Mouse (Mus musculus) gastrocnemius, postnatal 4 days (tissue): ENCODE measurements at regions not wholly inside any gene's neighbourhood (a gene's known extent, or its start where the extent isn't known, plus 50 kb on each side); places are given as distances from the start of the nearest gene placed in this dataset.

Experiments
- DNase-seq, 2 experiments: peaks; one replicate each; pipeline ENCODE4 v3.0.0; 2021 to 2022; ENCODE audit warnings: low spot score in 2 of 2, mixed read lengths in 2 of 2

DNA sequence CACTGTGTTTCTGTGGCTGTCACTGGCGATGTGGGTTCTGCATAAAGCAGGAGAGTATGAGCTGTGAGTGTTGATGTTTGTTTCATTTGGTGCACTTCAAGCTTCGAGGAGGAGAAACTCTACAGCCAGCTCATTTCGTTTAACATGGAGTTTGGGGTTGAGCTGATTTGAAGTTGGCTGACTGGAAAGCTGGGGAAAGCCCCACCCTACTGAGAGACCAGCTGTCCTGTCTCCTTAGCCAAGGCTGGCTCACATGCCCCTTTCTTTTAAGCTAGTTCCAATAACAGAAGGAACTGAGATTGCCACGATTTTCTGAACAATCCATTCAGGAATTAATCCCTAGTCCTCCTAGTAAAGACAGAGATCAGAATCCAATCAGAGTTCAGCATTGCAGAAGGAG lies 157.6 kb upstream of the Cox10 start:
- DNase-seq, result no peak

DNA sequence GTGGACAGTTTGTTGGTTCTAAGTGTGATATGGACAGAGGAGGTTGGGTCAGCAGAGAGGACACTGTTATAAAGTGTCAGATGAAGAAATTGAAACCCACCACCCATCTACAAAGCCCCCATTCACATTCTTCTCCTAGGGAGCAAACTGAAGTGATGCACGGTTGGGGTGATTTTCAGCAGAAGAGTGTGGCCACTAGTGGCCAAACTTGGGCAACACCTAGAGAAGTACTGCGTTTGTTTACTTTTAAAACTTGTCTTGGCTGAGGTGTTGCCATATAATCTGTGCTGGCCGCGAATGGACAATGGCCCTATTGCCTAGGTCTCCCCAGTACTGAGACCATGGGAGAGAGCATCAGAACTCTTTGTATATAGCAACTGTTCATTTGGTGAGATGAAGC lies 150.8 kb upstream of the Cox10 start:
- DNase-seq, result no peak

DNA sequence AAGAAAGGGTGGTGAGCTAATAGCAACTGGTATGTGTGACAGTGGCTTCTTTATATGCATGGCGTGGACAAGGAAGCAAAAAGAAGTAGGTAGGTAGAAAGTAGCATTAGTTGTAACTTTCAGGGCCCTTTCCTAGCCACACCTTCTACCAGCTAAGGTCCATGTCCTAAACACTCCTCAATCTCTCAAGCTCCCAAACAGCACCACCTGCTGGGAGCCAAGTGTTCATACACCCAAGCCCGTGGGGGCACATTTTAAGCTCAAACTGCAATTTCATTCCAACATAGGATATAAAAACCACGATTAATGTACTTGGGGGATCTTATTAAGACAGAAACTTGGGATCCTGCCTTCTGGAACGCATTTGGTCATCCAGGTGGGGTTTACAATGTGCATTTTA lies 141.6 kb upstream of the Cox10 start:
- no peak for DNase-seq

DNA sequence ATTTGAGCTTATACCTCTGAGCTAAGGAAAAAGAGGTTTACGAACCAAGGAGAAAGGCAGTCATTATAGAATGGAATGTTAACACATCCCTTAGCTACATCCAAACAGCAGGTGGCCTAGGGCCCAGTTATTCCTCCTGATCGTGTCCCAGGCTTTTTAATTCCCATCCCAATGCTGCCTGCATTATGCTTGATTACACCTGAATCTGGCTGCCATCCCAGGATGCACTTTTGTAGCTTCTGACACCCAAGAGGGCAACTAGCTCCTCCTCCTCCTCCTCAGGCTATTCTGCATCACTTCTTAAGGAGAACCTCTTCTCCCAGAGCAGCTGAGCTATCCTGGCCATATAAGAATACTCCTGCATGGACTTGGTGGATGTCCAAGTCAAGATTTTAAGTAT lies 137.9 kb upstream of the Cox10 start:
- no peak for DNase-seq

DNA sequence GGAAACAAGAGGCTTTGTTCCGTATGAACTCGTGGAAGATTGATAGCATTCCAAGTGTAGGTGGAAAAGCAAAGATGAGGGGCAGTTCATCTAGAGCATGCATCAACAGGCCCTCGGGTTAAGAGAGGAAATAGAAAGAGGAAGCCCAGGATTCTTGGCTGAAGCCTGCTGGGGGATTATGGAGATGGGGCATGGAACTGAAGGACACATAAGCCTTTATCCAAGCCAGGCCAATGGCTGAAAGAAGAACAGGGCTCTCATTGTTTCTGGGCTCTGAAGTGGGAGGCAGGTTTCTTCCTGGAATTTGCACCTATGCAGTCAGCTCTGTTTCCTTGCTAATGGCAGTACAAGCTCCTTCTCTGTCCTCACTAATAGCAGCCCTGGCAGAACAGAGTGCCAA lies 131.6 kb upstream of the Cox10 start:
- DNase-seq, result no peak

DNA sequence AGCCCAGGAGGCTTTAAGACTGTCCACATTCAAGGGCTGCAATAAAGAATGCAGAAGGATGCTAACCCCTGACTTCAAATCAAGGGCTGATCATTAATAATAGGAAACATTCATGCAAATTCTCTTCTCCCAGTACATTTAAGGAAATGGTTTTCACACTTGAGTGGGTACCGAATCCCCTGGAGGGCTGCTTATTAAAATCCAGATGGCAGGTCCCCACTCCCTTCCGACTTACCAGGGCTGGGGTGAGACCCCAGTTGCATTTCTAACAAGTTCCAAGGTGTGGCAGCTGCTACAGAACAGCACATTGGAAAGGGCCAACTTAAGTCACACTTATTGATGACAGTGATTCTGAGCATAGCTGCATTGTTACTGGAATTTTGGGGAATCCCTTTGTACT lies 129.0 kb upstream of the Cox10 start:
- no peak for DNase-seq

DNA sequence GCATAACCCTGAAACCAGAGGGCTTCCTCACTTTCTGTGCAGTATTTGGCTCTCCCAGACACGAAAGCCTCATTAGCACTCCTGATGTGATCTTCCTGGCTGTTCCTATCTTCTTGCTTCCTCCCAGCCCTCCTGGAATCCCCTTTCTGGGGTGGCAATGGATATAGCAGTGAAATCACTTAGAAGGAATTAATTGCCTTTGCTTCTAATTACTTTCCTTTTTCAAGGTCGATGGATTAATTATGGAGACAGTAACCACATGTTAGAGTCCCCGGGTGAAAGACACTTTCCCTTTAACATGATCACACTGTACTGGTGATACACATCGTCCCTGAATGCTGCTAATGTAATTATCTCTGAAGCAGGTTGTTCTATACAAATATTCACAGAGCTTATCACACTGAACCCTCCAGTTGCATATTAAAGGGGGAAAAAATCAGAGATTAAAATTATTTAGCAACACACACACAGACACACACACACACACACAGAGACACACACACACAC lies 128.1 kb upstream of the Cox10 start:
- DNase-seq, result no peak

DNA sequence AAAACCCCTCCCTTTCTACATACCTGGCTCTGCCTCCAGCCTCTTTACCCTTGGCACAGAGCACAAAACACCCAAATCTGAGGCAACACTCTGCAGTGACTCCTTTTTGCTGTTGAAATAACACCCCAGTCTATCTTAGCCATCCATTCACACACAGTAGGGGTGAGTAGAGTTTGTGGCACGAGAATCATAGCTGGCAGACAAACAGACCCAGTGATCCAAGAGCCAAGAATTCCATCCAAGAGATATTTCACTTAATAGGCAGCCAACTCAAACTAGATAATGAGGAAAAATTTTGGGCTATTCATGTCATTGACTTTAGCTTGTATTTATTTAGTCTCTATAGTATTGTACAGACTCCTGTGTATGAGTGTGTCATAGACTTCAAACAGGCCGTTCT lies 126.9 kb upstream of the Cox10 start:
- DNase-seq, result no peak

DNA sequence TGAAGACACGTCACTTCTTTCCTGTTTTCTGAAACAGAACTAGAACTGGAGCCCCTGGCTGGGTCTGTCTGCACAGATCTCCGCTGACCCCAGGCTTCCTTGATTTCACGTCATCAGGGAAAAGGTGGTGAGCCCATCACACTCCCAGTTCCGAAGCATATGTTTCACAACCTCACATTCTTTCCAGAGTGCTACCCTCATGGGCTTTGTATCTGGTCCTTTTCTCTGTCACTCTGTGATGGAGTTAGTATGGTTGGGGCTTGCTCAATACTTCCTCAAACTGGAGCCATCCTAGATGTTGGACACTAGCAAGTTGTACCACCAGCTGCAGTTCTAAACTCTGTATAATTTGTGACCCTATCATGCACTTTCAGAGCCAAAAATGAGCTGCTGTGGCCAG lies 125.8 kb upstream of the Cox10 start:
- DNase-seq, result no peak

DNA sequence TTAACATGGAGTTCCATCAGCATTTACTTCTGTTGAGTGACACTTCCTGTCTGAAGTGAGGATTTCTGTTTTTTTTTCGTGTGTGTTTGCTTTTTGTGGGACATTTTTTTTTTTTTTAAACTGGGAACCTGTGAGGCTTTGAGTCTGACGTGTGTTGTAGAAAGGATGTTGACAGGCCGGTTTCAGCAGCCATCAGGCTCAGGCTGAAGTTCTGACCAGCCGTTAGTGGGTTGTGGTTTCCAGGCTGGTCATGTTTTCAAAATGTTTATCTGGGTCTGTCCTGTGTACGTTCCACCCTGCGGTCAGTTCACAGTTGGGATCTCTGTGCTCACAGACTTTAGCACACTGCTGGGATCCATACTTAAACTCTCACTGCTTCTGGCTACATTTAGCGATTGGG lies 125.0 kb upstream of the Cox10 start:
- DNase-seq, result no peak

DNA sequence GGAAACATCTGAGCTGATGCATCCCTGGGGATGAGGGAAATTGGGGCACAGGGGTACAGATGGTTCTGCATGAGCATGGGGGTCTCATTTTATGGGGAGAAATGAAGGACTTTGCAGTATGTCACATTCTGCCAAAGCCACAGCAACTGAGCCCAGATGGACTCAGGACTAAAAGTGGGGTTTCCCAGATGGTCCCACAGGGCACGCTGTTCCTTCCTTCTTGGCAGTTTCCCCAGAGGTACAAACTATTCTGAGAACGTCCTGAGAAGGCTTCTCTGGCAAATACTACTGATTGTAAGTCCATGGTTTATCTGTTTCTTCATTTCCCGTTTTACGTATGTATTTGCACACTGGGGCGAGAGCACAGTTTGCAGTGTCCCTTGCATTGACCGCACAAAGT lies 121.6 kb upstream of the Cox10 start:
- DNase-seq, result no peak

DNA sequence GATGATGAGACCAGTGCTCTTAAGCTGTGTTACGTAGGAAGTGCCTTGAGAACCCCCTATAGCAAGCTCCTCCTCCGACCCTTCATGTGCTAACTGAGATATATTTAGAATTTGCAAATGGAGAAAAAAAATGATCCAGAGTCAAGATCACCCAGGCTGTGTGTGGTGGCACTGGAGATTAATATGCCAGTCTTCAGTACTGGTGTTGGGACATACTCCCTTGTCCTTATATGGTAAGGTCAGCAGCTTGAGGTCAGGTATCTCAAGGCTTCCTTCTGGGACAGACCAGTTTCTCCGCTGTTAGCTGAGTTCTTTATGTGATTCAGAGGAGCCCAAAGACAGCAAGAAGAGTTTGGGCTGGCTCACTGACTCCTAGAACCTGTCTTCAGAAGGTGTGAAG lies 116.0 kb upstream of the Cox10 start:
- DNase-seq, result no peak

DNA sequence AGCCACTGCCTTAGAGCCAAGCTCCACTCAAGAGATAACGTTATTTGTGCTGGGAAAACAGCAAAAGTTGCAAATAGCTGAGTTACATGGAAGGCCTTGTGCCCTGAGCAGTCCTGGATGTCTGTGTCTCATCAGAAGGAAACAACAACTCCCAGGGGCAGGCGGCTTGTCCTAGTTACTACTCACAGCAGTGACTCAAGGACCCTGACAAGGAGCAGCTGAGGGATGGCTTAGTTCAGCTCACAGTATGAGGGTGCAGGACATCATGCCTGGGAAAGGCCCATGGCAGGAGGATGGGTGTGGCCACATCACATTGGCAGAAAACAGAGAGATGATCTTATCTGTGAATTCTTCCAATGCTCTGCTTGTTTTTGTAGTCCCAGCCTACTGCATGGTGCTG lies 109.4 kb upstream of the Cox10 start:
- DNase-seq, result no peak

DNA sequence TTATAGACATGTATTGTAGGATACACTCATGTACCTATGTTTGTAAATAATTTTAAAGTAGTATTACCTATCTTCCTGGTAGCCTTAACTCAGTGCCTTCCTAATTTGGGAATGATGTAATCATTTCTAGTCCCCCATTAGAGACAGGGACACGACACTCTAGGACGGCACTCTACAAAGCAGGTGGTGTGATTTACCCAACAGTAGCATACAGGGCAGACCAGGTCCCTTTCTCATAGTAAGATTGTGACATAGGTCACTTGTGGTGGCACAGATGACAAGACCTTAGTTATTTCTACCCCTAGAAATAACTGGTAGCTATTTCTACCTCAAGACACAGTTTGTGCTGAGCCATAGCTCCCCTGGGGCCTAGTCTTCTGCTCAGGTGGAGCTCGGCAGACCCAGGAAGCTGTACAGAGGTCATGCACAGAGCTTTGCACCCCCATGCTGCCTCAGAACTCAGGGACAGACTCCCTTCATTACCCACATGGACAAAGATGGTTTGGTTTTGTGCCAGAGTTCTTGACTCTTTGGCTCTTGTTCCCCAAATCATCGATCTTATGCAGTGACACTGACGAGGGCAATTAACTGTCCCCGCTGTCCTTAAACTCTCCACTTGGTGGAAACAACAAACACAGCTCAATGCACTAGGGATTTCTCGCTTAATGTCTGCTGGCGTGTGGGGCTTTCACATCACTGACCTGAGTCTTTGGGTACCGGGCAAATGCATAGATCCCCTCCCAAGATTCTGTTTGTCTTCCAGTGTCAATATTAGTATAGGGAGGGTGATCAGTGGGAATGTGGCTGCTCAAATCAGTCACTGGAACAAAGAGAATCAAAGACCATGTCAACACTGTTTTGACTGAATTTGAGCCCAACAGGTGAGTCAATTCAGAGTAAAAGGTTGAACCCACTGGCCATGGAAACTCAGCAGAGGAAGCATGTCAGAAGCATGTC lies 108.5 kb upstream of the Cox10 start:
- no peak for DNase-seq

DNA sequence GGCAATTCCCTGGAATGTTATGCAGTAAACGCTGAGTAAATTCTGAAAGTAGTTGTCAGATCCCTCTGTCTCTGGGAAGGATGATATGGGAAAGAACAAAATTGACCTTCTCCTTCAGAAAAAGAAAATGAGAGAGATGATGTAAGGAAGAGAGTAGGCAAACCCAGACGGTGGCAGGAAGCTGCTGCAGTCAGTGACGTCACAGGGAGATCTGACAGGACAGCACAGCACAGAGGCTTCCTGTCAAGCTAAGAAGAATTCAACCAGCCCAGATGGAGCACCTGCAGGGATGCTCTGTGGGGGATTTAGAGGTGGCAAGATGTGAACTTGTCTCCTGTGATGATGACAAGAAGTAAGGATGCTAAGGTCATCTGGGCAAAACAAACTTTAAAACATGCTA lies 107.7 kb upstream of the Cox10 start:
- no peak for DNase-seq

DNA sequence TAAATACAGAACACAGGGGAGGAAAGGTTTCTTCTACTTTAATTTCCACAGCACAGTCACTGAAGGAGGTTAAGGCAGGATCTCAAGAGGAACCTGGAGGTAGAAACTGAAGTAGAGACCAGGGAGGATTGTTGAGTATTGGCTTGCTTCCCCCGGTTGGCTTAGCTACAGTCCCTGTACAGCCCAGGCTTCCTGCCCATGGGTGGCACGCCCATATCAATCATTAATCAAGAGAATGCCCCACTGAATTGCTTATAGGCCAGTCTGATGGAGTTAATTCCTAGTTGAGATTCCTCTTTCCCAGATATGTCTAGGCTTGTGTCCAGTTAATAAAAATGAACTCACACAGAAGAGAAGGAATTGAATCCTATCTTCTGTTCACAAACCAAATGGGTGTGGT lies 107.3 kb upstream of the Cox10 start:
- no peak for DNase-seq

DNA sequence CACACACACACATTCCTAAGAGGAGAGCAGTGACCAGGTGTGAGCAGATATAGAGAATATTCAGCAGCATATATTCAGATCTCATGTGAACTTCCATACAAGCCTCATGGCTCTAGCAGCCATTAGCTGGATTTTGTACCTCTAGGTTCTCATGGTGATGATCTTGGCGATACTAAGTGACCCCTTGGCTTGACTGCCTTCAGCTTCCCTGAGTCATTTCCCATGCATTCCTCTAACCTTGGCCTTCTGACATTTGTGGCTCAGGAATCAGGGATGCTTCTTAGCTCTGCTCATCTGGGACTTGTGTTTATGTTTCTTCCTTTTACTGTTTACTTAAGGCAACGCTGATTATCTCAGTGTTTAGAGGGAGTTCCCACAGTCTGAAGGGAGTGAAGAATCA lies 100.8 kb upstream of the Cox10 start:
- no peak for DNase-seq

DNA sequence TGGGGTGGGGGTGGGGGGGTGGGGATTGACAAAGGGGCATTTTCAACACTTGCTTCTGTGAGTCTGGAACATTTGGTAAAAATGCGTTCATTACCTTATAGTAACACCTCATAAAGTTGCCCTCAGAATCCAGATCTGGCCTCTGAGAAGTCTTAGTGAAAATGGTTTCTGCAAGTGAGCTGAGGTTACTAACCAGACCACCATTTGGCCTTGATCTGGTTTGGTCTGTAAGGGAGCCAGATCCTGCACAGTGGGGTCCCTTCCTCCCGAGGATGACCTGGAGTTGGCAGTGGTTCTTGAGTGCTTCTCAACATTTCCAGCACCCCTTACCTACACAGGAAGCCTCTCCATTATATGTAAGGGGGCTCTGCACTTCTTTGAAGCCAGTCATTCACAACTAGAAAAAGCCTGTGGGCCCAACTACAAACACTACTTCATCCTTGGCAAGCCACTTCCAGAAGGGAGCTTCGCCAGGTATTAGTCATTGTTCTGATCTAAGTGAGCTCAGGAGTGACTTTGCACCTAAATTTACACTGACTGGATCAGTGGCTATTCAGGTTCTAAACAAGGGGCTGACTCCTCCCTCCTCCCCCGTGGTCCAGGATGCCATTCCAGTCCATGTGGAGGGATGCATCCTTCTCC lies 94.3 kb upstream of the Cox10 start:
- DNase-seq, result no peak

DNA sequence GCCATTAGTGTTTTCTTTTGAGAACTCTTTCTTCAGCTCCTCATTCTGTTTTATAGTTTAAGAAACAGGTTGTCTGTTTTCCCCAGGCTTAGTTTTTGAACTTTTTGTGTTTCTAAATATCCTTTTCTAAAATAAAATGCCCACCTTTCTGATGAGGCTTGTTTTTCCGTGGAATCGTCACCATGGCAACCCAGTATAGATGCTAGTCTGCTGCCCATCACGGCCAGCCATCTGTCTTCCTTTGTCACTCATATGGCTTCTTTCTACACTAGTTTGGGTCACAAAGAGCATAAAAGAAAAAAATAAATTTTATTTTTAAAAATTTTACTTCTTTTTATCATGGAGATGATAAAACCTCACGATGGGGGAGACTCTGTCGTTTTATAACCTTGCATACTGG lies 93.7 kb upstream of the Cox10 start:
- DNase-seq, result no peak

DNA sequence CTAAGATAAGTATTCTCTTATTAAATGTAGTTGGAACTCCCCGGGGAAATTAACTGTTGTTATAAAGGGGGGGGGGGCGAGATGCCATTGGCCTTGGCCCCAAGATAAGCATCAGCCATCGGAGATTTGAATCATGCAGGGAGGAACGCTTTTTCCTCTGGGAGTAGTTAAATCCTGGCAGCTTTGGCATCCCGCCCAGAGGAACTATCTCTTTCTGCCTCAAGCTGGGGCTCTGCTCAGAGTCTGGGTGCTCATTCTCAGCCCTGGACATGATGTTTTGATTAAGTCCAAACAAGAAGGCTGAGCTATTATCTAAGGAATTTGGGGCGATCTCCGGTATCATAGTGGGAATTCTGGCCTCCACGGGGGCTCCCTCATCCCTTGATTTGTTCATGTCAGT lies 89.4 kb upstream of the Cox10 start:
- peak in 1 of 2 experiments; percentile 16 for DNase-seq

DNA sequence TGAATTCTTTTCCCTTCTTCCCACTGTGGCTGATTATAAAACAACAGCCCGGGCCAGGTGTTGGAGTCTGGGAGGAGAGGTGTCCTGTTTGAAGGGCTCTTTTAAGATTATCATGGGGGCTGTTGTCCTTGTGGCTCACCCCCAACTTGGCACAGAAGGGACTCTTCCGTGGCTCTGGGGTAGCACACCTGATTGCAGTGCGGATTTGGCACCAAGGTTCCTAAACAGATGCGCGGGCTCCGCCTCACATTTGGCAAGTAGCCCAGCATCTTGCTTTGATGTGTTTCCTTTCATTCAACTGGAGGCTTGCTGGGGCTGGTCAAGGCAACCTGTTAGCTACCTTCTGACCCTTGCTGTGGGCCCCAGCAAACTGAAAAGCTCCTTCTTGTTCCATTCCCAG lies 85.5 kb upstream of the Cox10 start:
- no peak for DNase-seq

DNA sequence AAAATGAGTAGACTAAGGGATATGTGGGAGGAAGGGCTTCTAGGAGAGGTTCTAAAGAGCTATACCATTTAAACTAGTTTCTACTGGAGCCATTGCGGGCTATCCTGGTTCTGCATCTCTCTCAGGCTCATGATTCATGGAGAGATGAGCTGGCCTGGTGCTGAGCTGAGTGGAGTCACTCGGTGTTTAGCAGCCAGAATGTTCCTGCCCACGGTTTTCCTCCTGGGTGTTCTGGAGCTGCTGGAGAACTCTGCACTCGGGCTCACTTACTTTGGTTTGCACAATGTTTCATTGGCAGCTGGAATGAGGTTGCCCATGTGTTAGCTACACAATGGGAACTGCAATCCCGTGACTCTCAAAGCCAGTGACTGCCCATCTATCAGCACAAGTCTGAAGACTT lies 79.0 kb upstream of the Cox10 start:
- DNase-seq, result no peak

DNA sequence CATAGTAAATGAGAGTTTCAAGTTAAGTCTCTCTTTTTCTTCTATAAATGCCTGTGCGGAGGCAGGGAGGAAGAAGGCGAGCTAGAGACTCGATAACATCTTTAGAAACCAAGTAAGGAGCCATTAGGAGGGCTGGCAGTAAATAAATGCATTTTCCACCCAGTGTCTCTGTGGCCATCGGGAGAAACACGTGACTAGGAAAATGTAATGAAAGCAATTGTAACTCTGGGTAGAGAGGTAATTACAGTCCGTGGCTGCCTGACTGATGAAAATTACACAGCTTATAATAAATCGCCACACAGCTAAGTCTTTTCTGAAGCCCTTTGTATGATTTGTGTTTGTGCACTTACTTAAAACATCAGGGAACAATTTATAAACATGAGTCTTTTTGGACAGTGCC lies 77.4 kb upstream of the Cox10 start:
- no peak for DNase-seq
